Mouse (Mus musculus) intestine, postnatal 0 days (tissue): ENCODE results near the gene Nrg3. TPM values are rescaled to one million over a fixed set of nuclear protein-coding genes. Genes with fewer than 3 reads are reported as not detected.

Experiments
- ATAC-seq: fragments of 200-750 bp; cut with Nextera tagmentation; 2 replicates; pipeline ENCODE4 v1.8.0; 2017; ENCODE audit warnings: mild to moderate bottlenecking, moderate TSS enrichment, moderate library complexity
- H3K27ac ChIP-seq: fragments of 300-500 bp; sonication (generic); 2 replicates; pipeline ENCODE4 v1.5.1; 2014; ENCODE audit warnings: mild to moderate bottlenecking, low read depth, low read length, moderate library complexity
- H3K27me3 ChIP-seq: fragments of 300-500 bp; sonication (generic); replicated peaks from 2 replicates; pipeline ENCODE4 v1.6.1; 2014; ENCODE audit warnings: low read length, mixed read lengths; ENCODE audit not compliant: control insufficient read depth, insufficient read depth
- H3K36me3 ChIP-seq: fragments of 300-500 bp; sonication (generic); 2 replicates; pipeline ENCODE4 v1.6.1; 2014; ENCODE audit warnings: mild to moderate bottlenecking, moderate library complexity; ENCODE audit not compliant: control insufficient read depth, insufficient read depth
- H3K4me1 ChIP-seq: fragments of 300-500 bp; sonication (generic); replicated peaks from 2 replicates; pipeline ENCODE4 v1.6.1; 2014; ENCODE audit warnings: antibody characterized with exemption, low read length, mixed read lengths; ENCODE audit not compliant: control insufficient read depth, insufficient read depth
- H3K4me2 ChIP-seq: fragments of 300-500 bp; sonication (generic); replicated peaks from 2 replicates; pipeline ENCODE4 v1.6.1; 2014; ENCODE audit warnings: low read depth, mild to moderate bottlenecking, moderate library complexity
- H3K4me3 ChIP-seq: fragments of 300-500 bp; sonication (generic); 2 replicates; pipeline ENCODE4 v1.5.1; 2014; ENCODE audit warnings: low read depth, low read length
- H3K9ac ChIP-seq: fragments of 300-500 bp; sonication (generic); 2 replicates; pipeline ENCODE4 v1.6.1; 2014; ENCODE audit warnings: mild to moderate bottlenecking, low read depth, low read length
- H3K9me3 ChIP-seq: fragments of 300-500 bp; sonication (generic); 2 replicates; pipeline ENCODE4 v1.6.1; 2016; ENCODE audit warnings: mixed run types; ENCODE audit not compliant: control insufficient read depth
- CTCF ChIP-seq: sonication (generic); IDR thresholded peaks from 2 replicates; pipeline ENCODE4 v1.5.1; 2016; ENCODE audit warnings: low read depth, mild to moderate bottlenecking, control low read depth, antibody characterized with exemption, moderate library complexity
- WGBS: fragments of 180-500 bp; shearing (Covaris S2); extraction: QIAGEN DNeasy Blood & Tissue Kit; methylation state at CpG from one replicate; pipeline ENCODE4 v1.1.7; 2014; 5-methylcytosine and 5-hydroxymethylcytosine counted together
- polyA plus RNA-seq: library from polyadenylated mRNA; unstranded; fragments of >200 nt; fragmentation: Nextera tagmentation; extraction: Ambion mirVana; gene quantifications from 2 replicates; pipeline ENCODE4 v1.2.1, GENCODE M21; 2015

Nrg3 gene
- polyA plus RNA-seq, 1 experiment from 2014 or later: 0.09 TPM

DNA sequence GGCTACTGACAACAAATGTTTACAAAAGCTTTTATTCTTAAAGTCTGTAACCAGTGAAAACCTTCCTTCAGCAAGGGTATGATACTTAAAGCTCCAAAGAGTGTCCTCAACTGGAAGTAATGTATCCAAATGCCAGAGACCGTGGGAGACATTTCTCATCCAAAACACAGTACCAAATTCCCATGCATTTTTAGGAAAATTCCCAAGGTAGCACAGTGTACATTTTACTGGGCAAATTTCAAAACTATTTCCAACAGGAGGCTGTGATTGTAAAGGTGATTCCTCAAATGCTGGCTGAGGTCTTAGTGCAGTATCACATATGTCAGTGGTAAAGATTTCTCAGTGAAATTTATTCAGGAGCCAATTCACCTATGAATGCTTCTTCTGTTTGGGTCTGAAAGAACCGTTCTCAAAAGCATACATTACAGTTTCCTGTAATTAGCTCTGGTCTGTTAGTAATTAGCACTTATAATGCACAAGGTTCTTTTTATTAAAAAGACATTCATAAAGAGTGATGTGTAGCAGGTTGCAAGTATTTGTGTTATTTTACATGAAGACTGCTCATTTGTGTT, 536.3 kb downstream of the Nrg3 start:
- Histone ChIP-seq H3K4me3 (no peak overlapping the region), H3K4me1 (no peaks in the 10 kb centered on the region), H3K9ac (no peak overlapping the region), H3K27me3 (no peaks in the 10 kb centered on the region), H3K27ac (no peak overlapping the region), H3K36me3 (no peaks in the 10 kb centered on the region), H3K9me3 (no peaks in the 10 kb centered on the region), H3K4me2 (no peak overlapping the region)
- TF ChIP-seq CTCF: no peak
- ATAC-seq: no peak
- 74% methylated on average over 2 of the region's 2 CpGs for WGBS

DNA sequence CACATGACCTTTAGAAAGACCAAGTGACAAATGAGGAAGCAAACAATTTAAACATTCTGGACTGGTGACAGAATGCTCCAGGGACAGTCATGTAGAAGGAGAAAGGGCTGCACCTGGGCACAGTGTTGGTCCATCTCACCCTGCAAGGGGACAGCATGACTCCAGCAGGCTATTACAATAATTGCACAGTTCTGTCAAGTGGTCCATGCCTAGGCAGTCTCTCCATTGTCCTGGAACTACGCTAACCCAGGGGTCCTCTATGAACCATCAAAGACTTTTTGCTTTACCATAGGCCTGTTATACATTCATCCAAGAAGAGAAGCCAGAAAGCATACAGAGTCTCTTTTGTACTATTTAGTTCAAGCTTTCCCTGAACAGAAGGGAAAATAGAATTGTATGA, 549.2 kb downstream of the Nrg3 start:
- Histone ChIP-seq H3K4me1 (no peaks in the 10 kb centered on the region), H3K27me3 (no peaks in the 10 kb centered on the region), H3K4me2 (no peak overlapping the region), H3K27ac (no peak overlapping the region), H3K9ac (no peak overlapping the region), H3K9me3 (no peaks in the 10 kb centered on the region), H3K36me3 (no peaks in the 10 kb centered on the region), H3K4me3 (no peak overlapping the region)
- no peak for ATAC-seq
- 88% methylated on average over 1 of the region's 1 CpGs for WGBS
- TF ChIP-seq CTCF: no peak

- no peaks in the 10 kb centered on the region for H3K36me3 ChIP-seq
- no peak for TF ChIP-seq CTCF
- H3K4me3 ChIP-seq: no peak overlapping the region
- no peaks in the 10 kb centered on the region for H3K9me3 ChIP-seq
- no peak for ATAC-seq
- no peak overlapping the region for H3K9ac ChIP-seq
- no peak overlapping the region for H3K27ac ChIP-seq
- no peaks in the 10 kb centered on the region for H3K27me3 ChIP-seq
- H3K4me1 ChIP-seq: no peaks in the 10 kb centered on the region
- WGBS: 69% methylated on average over 2 of the region's 2 CpGs
- H3K4me2 ChIP-seq: no peak overlapping the region
These were observed 552.1 kb downstream of the Nrg3 start for GRCm38 (mm10) chr14:38920800-38921199.

GRCm38 (mm10) chr14:38870591-38870990, 602.3 kb downstream of the Nrg3 start:
- Histone ChIP-seq H3K4me3 (no peak overlapping the region), H3K4me2 (no peak overlapping the region), H3K36me3 (no peaks in the 10 kb centered on the region), H3K27me3 (no peaks in the 10 kb centered on the region), H3K9ac (no peak overlapping the region), H3K4me1 (no peaks in the 10 kb centered on the region), H3K9me3 (no peaks in the 10 kb centered on the region), H3K27ac (no peak overlapping the region)
- 56% methylated on average over 2 of the region's 2 CpGs for WGBS
- ATAC-seq: no peak
- no peak for TF ChIP-seq CTCF

- Histone ChIP-seq H3K27me3 (no peaks in the 10 kb centered on the region), H3K4me1 (no peaks in the 10 kb centered on the region), H3K36me3 (no peaks in the 10 kb centered on the region), H3K4me3 (no peak overlapping the region), H3K9me3 (no peaks in the 10 kb centered on the region), H3K27ac (no peak overlapping the region), H3K9ac (no peak overlapping the region), H3K4me2 (no peak overlapping the region)
- no peak for TF ChIP-seq CTCF
- no peak for ATAC-seq
- WGBS: 83% methylated on average over 1 of the region's 1 CpGs
These were observed 625.3 kb downstream of the Nrg3 start for GRCm38 (mm10) chr14:38847566-38847965.

GRCm38 (mm10) chr14:38847091-38847490, 625.8 kb downstream of the Nrg3 start:
- Histone ChIP-seq H3K9ac (no peak overlapping the region), H3K4me3 (no peak overlapping the region), H3K27me3 (no peaks in the 10 kb centered on the region), H3K36me3 (no peaks in the 10 kb centered on the region), H3K4me1 (no peaks in the 10 kb centered on the region), H3K9me3 (no peaks in the 10 kb centered on the region), H3K4me2 (no peak overlapping the region), H3K27ac (no peak overlapping the region)
- 85% methylated on average over 1 of the region's 1 CpGs for WGBS
- ATAC-seq: no peak
- TF ChIP-seq CTCF: no peak

- WGBS: 83% methylated on average over 4 of the region's 4 CpGs
These were observed 637.9 kb downstream of the Nrg3 start for GRCm38 (mm10) chr14:38835006-38835405.

More at GRCm38 (mm10) chr14:38835006-38835405, 637.9 kb downstream of the Nrg3 start:
- H3K4me2 ChIP-seq: no peak overlapping the region
- H3K27ac ChIP-seq: no peak overlapping the region
- no peaks in the 10 kb centered on the region for H3K36me3 ChIP-seq
- H3K9me3 ChIP-seq: no peaks in the 10 kb centered on the region
- no peak overlapping the region for H3K4me3 ChIP-seq
- H3K4me1 ChIP-seq: no peaks in the 10 kb centered on the region
- ATAC-seq: no peak
- H3K27me3 ChIP-seq: no peaks in the 10 kb centered on the region
- no peak overlapping the region for H3K9ac ChIP-seq
- TF ChIP-seq CTCF: no peak
